In the genomic region with DNA sequence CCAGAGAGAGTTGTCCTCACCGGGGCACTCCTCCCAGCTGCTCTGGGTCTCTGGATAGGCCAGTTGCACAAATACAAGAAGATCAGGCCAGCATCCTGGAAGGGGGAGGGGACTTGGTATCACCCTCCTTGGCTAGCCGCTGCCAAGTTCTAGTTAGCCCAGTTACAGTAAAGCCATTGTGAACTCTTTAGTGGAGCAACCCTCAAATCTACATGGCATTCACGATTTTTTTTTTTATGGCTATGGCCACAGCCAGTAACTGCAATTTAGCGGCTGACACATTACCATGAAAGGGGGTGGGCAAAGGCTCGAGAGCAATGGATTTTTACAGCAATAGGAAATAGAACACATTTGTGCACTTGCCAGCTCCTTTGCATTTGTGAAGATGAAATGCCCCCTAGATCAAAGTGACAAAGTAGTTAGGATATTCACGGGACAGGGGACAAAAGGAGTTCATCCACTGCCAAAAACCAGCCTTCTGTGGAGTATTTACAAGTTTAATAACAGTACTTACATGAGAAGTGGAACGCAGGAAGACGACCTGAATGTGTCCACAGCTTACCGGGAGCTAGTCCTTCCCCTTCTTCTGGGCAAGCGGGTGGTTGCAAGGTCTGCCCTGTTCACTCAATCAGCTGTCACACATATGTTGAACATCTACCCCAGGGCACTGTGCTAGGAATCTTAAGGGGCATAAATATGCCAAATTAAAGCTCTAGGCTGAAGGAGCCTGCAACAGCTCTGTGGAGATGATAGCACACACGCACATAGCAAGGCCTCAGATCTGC, we compare ENCODE assay signal across 8 mouse cellular contexts.
DNase-seq lines count a peak whose midpoint lies in the region; ATAC-seq lines count a peak whose summit lies in the region.
"Had no signal": no experiment of that assay in that cellular context is flagged by ENCODE, and none has a peak within 500 bp of the region (broad histone marks: within the 10 kb centered on the region; RNA-seq: fewer than 3 reads in every experiment).

No protein-coding gene starts in this region.

- DNase-seq in midbrain, embryonic 11.5 days (ENCODE audit: low spot score, missing footprints), result no peak
- DNase-seq in frontal cortex, adult 2 months (ENCODE audit: extremely low spot score in 1 of 2, low spot score in 1 of 2), result peak; percentile 42 to 44
- peak; percentile 14 to 23 for DNase-seq in left cerebral cortex, postnatal 36 days (ENCODE audit: low spot score in 2 of 2)
- peak; percentile 45 for DNase-seq in testis, postnatal 10 days (ENCODE audit: low spot score)
- no peak for DNase-seq in thymus, postnatal 14 days
- no peak for DNase-seq in yolk sac, embryonic 10.5 days (ENCODE audit: low spot score)

- no peaks in the 10 kb centered on the region for H3K36me3 ChIP-seq in midbrain, embryonic 12.5 days
- H3K36me3 ChIP-seq in midbrain, embryonic 11.5 days (ENCODE audit: control insufficient read depth, insufficient read depth, low read length), result no peaks in the 10 kb centered on the region
- H3K36me3 ChIP-seq: embryonic facial prominence, embryonic 13.5 days had no signal

- no peaks in the 10 kb centered on the region for H3K9me3 ChIP-seq in midbrain, embryonic 12.5 days
- H3K9me3 ChIP-seq in midbrain, embryonic 11.5 days (ENCODE audit: control insufficient read depth, low read length), result no peaks in the 10 kb centered on the region
- H3K9me3 ChIP-seq: embryonic facial prominence, embryonic 13.5 days had no signal

- no peaks in the 10 kb centered on the region for H3K4me1 ChIP-seq in midbrain, embryonic 12.5 days
- no peaks in the 10 kb centered on the region for H3K4me1 ChIP-seq in midbrain, embryonic 11.5 days (ENCODE audit: control insufficient read depth, insufficient read depth, low read length)
- H3K4me1 ChIP-seq: embryonic facial prominence, embryonic 13.5 days had no signal

- no peak overlapping the region for H3K4me2 ChIP-seq in midbrain, embryonic 12.5 days (replicated peaks)
- H3K4me2 ChIP-seq in midbrain, embryonic 11.5 days, result no peak overlapping the region
- H3K4me2 ChIP-seq: embryonic facial prominence, embryonic 13.5 days had no signal

- intact Hi-C loops in left cerebral cortex, postnatal 36 days (cut with DNase I), result no loop called here

- H3K4me3 ChIP-seq in midbrain, embryonic 12.5 days, result no peak overlapping the region
- no peak overlapping the region for H3K4me3 ChIP-seq in midbrain, embryonic 11.5 days (ENCODE audit: low read depth, low read length)
- H3K4me3 ChIP-seq: embryonic facial prominence, embryonic 13.5 days had no signal

- no peaks in the 10 kb centered on the region for H3K27me3 ChIP-seq in midbrain, embryonic 12.5 days
- H3K27me3 ChIP-seq in midbrain, embryonic 11.5 days (ENCODE audit: control insufficient read depth, insufficient read depth, low read length), result no peaks in the 10 kb centered on the region
- H3K27me3 ChIP-seq: embryonic facial prominence, embryonic 13.5 days had no signal

- no peak overlapping the region for H3K9ac ChIP-seq in midbrain, embryonic 12.5 days (replicated peaks)
- no peak overlapping the region for H3K9ac ChIP-seq in midbrain, embryonic 11.5 days (ENCODE audit: low read length)
- H3K9ac ChIP-seq: embryonic facial prominence, embryonic 13.5 days had no signal

- 82% methylated on average over 11 of the region's 11 CpGs for WGBS in midbrain, embryonic 12.5 days
- 88% methylated on average over 11 of the region's 11 CpGs for WGBS in midbrain, embryonic 11.5 days

- no peak overlapping the region for H3K27ac ChIP-seq in midbrain, embryonic 12.5 days (replicated peaks)
- H3K27ac ChIP-seq in midbrain, embryonic 11.5 days (ENCODE audit: low read depth, low read length), result no peak overlapping the region
- H3K27ac ChIP-seq: embryonic facial prominence, embryonic 13.5 days had no signal

- ATAC-seq in midbrain, embryonic 12.5 days (ENCODE audit: low FRiP score, low read depth), result peak; percentile 16; the same call in 1 of the 2 replicates
- ATAC-seq in midbrain, embryonic 11.5 days (ENCODE audit: low FRiP score), result no peak

Comparison
In these comparisons a context has a peak if more than half of its experiments do, and no peak if none do; other contexts are left out.
1. DNase-seq: peak in frontal cortex, adult 2 months (2 of 2), left cerebral cortex, postnatal 36 days (2 of 2) and testis, postnatal 10 days (single experiment); none in midbrain, embryonic 11.5 days (single experiment), thymus, postnatal 14 days (single experiment) and yolk sac, embryonic 10.5 days (single experiment).